Mouse (Mus musculus) kidney, adult 8-10 months (tissue): ENCODE results near the gene Myo7a.

ENCODE experiments used
- DNase-seq, 2 experiments: peaks; one replicate each; pipeline ENCODE4 v3.0.0; 2022

Myo7a gene

DNA sequence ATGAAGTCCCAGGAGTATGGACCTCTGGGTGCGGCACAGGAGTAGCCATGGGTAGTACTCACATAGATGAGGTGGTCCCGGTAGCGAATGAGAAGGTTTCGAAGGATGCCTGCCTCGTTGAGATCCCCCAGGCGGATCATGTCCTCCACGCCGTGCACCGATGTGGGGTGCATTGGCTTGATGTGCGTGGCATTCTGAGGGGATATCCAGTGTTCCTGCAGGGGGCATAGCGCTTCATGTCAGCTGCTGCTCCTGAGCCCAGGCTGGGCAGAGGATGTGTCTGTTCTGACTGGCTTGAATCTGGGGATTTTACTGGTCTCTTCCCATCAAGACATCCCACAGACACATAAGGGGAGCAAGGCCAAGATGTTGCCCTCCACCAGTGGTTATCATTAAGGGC is 16.8 kb downstream of the Myo7a start:
- no peak for DNase-seq

DNA sequence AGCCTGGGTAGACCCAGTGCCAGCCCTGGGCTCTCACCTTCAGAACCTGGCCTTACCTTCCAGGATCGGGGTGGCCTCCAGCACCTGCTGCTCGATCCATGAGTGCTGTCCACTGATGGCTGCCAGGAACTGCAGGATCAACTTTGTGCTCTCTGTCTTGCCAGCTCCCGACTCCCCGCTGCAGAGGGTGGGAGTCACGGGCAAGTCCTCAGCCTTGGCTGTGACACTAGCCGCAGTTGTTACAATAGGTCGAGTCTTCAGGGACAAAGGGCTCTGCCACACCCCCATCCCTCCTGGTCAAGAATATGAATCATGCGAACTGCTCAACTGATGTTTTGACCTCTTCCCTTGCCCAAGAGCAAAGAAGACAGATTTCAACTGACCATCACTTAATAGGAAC is 21.8 kb downstream of the Myo7a start:
- DNase-seq = no peak

DNA sequence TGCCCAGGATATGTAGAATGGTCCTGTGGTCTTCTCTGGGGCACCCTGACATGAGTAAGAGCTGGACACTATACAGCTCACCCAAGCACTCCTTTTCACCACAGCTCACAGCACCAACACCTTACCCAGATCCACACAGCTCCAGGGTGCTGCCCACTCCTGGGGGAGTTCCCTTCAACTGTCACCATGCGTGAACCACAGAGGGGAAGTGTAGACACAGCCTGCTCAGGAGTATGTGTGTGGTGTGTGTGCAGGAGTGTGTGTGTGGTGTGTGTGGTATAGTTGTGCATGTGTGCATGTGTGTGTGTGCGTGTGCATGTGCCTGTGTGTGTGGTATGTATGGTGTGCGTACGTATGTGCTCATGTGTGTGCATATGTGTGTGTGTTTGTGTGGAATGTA is 23.5 kb downstream of the Myo7a start:
- DNase-seq = no peak

DNA sequence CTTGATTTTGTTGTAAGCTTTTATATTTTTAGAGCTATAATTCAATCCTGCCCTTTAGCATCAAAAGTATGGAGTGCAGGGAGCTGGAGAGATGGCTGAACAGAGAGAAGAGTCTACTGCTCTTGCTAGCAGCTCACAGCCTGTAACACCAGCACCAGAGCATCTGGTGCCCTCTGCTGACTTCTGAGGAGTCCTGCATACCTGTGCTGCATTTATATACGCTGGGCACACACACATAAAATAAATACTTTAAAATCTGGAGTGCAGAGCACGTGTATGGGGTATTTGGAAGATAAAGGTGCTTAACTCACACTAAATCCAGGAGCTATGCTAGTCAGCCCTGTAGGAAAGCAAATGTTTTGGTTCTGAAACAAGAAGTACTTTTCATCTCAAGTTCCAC is 33.0 kb downstream of the Myo7a start:
- DNase-seq = no peak

DNA sequence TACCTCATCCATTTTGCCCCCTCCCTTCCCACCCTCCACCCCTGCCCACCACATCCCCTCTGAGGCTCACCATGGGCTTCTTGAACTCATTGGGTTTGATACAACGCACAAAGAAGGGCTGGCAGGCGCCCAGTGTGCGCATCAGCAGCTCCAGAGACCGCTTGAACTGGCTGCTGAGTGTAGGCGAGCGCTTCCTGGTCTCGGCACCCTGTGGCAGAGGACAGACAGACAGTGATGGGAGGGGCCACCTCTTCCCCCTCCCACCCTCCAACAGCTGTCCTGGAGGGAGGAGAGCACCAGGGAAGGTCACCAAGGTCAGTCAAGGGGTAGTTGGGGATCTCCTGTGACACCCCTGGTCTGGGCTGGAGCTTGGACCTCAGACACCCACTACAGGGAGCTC is 34.0 kb downstream of the Myo7a start:
- no peak for DNase-seq

DNA sequence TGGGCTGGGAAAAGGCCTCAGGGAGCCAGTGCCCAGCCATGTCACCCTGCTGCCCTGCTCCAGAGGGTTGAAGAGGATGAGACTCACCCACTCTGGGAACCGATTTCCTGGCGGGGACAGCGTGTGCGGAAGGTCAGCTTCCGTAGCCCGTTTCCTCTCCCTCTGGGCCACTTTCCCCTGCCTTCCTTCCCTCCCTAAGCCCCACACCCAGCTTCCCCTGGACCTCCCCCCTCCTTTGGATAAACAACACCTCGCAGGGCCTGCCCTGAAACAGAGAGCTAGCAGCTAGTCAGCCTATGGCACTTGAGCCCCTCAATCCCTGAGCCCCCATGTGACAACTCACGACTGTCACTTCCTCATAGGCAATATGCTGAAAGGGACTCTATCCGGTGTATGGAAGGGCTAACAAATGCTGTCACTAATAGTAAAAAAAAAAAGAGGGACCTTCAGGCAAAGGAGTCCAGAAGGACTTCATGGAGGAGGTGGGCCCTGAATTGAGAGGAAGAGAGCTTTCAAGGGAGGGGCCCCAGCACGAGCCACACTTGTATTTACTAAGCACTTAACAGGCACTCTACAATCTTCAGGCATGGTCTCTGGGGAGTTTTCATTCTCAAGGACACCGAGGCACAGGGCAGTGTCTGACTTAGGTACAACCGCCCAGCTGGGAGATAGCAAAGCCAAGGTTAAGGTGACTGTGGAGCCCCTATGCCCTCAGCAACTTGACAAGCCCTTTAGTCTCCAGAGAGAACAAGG is 34.6 kb downstream of the Myo7a start:
- DNase-seq = no peak

DNA sequence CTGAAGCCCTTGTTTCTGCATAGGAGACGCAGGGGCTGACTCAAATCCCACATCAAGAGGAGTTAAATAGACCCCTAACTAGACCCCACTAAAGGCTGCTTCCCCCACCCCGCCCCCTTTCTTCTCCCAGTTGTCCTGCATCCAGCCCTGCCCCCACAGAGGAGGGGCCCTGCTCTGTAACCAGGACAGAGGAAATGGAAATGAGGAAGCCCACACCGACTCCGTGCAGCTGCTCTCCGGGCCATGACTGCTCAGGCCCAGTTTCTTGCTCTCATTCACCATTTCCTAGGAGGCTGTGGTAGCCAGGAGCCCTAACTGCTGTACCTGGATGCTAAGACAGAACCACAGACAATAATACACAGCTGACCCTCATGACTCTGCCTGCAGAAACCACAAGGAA is 36.9 kb downstream of the Myo7a start:
- DNase-seq = no peak

DNA sequence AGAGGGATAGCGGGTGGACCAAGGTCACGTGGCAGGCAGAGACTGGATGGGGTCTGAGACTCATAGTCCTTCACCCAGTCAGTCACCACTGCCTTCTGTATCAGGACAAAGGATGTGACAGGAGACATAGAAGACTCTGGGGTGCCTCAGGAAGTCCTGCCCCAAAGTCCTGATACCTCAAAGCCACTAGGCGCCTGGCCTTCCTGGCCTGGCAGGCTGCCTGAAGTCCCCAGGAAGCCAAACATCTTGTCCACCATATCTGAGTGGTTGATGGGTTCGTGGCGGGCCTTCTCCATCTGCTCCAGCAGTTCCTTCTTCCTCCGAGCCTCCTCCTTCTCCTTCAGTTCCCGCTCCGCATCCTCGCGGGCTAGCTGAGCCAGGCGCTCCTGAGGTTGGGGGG is 41.9 kb downstream of the Myo7a start:
- DNase-seq = no peak

DNA sequence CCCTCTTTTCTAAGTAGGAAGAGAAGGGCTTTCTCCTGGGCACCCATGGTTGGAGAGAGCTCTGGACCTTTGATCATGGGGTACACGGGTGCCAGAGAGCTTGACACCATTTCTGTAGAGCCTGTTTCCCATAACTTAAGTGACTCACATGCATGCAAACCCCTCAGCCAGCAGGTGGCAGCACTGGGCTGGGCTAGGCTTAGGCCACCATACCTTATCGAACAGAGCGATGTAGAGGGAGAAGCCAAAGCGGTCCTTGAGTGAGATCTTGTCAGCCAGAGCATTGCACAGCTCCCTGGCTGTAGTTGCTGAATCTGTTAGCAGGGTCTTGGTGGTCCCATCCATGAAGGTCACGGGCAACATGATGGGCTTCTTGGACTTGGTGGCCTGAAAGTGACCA is 47.7 kb downstream of the Myo7a start:
- peak; percentile 53 to 81 for DNase-seq

DNA sequence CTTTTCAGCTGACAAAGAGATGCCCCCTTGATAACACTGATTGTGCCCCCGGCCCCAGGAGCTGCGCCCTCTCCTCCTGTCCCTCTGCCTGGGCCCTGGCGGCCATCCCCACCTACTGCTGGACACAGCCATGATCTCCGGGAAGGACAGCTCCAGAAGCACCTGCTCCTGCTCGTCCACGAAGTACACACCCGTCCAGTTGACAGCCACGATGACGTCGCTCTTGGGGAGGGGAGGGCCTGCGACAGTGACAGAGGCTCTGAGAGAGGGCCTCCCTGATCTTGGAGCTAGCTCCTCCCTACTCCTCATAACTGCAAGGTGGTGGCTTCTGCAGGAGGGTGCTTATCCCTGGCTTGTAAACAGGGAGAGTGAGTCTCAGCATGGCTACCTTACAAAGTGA is 53.1 kb downstream of the Myo7a start:
- no peak for DNase-seq

DNA sequence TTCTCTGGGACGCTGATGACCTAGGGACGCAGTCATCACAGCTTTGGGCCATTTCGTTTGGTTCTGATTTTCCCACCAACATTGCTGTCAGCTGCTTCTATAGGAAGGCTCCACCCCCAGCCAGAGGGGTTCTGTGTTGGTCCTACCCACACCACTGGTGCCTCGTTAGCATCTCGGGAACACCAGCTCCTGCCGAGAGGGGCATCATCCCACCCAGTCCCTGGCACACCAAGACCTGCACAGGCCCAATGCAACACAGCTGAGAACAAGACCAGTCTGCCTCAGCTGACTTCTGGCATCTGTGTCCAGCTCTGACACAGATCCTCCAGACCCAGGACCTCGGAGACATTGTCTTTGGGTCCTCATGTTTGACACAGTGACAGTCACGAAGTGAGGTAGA is 64.4 kb downstream of the Myo7a start:
- no peak for DNase-seq

DNA sequence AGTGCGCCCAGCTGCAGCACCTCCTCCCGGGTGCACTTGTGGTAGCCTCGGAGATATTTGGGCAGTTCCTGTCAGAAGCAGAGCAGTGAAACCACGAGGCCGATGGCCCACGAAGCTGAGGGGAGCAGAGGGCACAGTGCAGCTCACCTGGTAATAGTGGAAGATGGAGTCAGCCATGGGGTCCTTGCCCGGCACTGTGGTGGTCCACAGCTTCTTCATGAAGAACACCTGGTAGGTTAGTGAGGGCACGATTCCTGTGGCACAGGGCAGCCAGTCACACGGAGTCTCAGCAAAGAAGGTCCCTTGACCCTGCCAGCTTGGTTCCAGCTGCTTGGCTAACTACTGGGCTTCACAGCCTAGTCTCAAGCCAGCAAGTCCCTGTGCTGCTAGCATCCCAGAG is 64.9 kb downstream of the Myo7a start:
- no peak for DNase-seq

DNA sequence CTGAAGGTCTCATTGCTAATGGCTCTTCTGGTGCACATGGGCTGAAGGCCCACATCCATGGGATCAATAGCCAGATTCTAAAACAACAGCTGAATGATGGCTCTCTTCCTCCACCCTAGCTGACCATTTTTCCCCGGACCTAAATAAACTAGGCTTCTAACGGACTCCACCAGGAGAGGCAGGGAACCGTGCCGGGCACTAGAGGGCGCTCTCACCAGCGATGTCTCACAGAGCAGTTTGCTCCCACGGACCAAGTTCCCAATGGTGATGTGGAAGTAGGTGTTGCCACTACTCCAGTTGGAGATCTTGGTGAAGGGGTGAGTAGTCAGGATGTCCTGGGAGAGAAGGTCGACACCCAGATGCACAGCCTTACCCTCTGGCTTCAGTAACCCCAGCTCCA is 67.3 kb downstream of the Myo7a start:
- DNase-seq = peak; percentile 9 to 52

DNA sequence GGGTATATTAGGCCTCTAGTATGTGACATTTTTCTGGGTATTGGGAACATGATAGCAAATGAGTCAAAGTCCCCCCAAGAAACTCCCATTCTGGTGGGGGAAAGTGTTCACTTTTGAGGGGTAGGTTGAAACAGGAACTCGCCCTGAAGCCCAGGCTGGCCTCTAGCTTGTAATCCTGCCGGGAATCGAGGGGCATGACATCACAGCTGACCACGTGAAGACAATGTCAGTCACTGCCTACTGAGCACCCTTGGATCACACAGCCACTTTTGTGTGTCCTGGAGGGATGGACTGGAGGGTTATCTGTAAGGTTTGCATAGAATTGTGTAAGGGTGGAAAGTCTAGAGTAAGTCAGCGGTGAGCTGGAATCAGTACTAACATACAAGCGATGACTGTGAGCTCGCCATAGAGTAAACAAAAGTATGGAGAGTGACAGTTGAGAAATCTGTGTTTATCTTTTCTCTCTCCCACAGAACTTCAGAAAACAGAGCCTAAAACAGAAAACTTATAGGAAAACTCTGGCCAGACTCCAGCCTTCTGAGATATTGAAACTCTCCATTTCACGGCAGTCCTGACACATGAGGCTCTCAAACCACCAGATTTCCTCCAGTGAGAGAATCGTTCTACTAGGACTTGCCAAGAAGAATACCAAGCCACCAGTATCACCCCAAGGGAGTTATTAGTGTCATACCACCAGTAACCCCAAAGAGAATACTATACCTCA is 71.1 kb downstream of the Myo7a start:
- no peak for DNase-seq

DNA sequence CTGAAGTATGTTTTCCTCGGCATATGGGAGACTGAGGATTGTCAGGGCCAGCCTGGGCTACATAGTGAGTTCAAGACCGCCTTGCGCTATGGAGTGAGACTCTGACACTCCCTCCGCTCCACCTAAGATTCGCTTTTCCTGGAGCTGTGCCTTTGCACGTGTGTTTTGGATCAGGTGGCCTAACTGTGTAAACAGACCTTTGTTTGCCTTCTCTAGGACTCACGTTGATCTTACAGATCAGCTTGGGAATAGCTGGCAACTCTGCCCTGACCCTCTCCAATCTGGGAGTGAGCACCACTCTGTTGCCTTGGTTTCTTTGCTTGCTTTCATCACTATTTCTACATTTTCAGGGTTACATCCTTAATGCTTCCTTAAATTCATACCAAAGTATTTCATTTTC is 116.7 kb downstream of the Myo7a start:
- DNase-seq = no peak
